Mouse (Mus musculus) left cerebral cortex, adult 18-20 months (tissue): ENCODE measurements around the gene Pmf1. TPM values are rescaled to one million over a fixed set of nuclear protein-coding genes. Genes with fewer than 3 reads are reported as not detected.

Experiments
- DNase-seq, 2 experiments: peaks; one replicate each; pipeline ENCODE4 v3.0.0; 2021 to 2022; ENCODE audit warnings: low spot score in 2 of 2, mixed read lengths in 1 of 2
- microRNA-seq, 2 experiments: library from miRNA; unstranded; fragments of <30 nt; microRNA quantifications; one replicate each; pipeline ENCODE4 v1.2.0; 2021
- total RNA-seq, 2 experiments: library from RNA; stranded (reverse); gene quantifications; 2 replicates each; pipeline ENCODE4 v1.2.3; 2021

Pmf1 gene
- total RNA-seq, 2 experiments from 2014 or later: 5.2 to 6.2 TPM

DNA sequence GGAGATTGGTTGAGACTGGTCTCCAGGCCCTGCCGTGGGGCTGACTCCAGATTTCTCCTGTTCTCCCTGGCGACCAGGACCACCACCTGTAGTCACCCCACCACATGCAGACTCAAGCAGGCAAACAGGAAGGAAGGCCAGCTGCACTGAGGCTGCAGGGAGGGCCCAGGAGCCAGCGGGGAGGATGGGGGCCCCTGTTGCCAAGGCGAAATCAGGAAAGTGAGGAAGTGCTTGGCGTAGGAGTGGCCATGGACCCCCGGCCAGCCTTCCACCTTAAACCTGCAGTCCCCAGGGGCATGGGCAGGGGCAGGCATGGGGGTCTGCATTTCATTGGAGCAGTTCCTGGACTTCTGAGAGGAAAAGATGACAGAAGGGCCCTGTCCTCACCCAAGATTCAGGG lies 49.0 kb downstream of the Pmf1 start:
- no peak for DNase-seq

GRCm38 (mm10) chr3:88359989-88360388 lies 50.1 kb downstream of the Pmf1 start:
- DNase-seq: no peak

GRCm38 (mm10) chr3:88359584-88359983 lies 50.5 kb downstream of the Pmf1 start:
- DNase-seq: no peak

GRCm38 (mm10) chr3:88354396-88355165 lies 55.5 kb downstream of the Pmf1 start:
- DNase-seq: no peak

- DNase-seq: no peak
These were observed 57.2 kb downstream of the Pmf1 start for GRCm38 (mm10) chr3:88352907-88353306.

DNA sequence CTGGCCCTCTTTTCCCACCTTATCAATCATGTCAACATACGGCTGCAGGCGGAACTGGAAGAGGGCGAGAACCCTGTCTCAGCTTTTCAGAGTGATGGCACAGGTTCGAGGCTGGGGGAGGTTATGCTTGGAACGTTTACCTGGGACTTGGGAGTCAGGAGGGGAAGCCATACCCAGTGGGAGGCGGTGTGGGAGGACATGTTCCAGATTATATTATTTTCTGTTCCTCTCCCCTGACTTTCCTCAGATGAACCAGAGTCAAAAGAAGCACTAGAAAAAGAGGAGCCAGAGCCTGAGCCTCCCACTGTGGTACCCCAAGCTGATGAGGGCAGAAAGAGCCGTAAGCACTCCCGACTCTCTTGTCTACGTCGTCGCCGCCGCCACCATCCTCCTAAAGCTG lies 59.4 kb downstream of the Pmf1 start:
- no peak for DNase-seq

Small RNAs within 50 kb of the gene (microRNA-seq; reads per million reads assigned to microRNA genes)
- gene Mir7011: 0.63 to 1.7 reads per million in 2 experiments

Other genes with a start within 250 kb of the Pmf1 start
- not detected for gene Rhbg, start 155.6 kb downstream of the Pmf1 start, total RNA-seq
- gene Gm38392, start 123.1 kb downstream of the Pmf1 start, total RNA-seq: under 1 TPM; 0.37 to 0.42 TPM
- 1 to 10 TPM; 2.9 to 4.6 TPM for gene Tsacc, start 113.3 kb downstream of the Pmf1 start, total RNA-seq
- gene Cct3, start 113.2 kb downstream of the Pmf1 start, total RNA-seq: 100 to 1,000 TPM; 188 to 189 TPM
- gene Glmp, start 85.3 kb downstream of the Pmf1 start, total RNA-seq: 10 to 100 TPM; 85.6 to 87.3 TPM
- gene Tmem79, start 74.2 kb downstream of the Pmf1 start, total RNA-seq: 1 to 10 TPM in 1 of 2 experiments, under 1 TPM in 1; 0.96 to 2.4 TPM
- 10 to 100 TPM; 80.1 to 81.7 TPM for gene Smg5, start 74.1 kb downstream of the Pmf1 start, total RNA-seq
- 10 to 100 TPM in 1 of 2 experiments, 1 to 10 TPM in 1; 8.6 to 11.0 TPM for gene Paqr6, start 45.7 kb downstream of the Pmf1 start, total RNA-seq
- gene Bglap3, start 37.6 kb downstream of the Pmf1 start, total RNA-seq: 1 to 10 TPM; 1.7 to 1.9 TPM
- 1 to 10 TPM in 1 of 2 experiments, not detected in 1; 2.0 TPM for gene Bglap2, start 31.6 kb downstream of the Pmf1 start, total RNA-seq
- gene Bglap, start 25.9 kb downstream of the Pmf1 start, total RNA-seq: not detected
- gene Slc25a44, start 14.8 kb upstream of the Pmf1 start, total RNA-seq: 10 to 100 TPM; 77.0 to 78.9 TPM
- 10 to 100 TPM; 70.4 to 76.5 TPM for gene Sema4a, start 50.9 kb upstream of the Pmf1 start, total RNA-seq
- gene Lmna, start 99.6 kb upstream of the Pmf1 start, total RNA-seq: 10 to 100 TPM; 61.3 to 67.9 TPM
- gene Mex3a, start 122.1 kb upstream of the Pmf1 start, total RNA-seq: 1 to 10 TPM; 2.7 to 3.1 TPM
- not detected for gene Rab25, start 138.0 kb upstream of the Pmf1 start, total RNA-seq
- 100 to 1,000 TPM; 104 to 115 TPM for gene Lamtor2, start 142.7 kb upstream of the Pmf1 start, total RNA-seq
- gene Ubqln4, start 143.4 kb upstream of the Pmf1 start, total RNA-seq: 100 to 1,000 TPM; 143 to 147 TPM
- 10 to 100 TPM; 87.6 to 89.5 TPM for gene Ssr2, start 165.5 kb upstream of the Pmf1 start, total RNA-seq
- 100 to 1,000 TPM; 219 to 239 TPM for gene Arhgef2, start 195.6 kb upstream of the Pmf1 start, total RNA-seq
- not detected for gene Rxfp4, start 242.8 kb upstream of the Pmf1 start, total RNA-seq